Mouse (Mus musculus) ES-E14 (cell line): Measurements from ENCODE around the gene Trim44. TPM values are rescaled to one million over a fixed set of nuclear protein-coding genes. Genes with fewer than 3 reads are reported as not detected.

Experiments
- DNase-seq: peaks from one replicate; pipeline ENCODE4 v3.0.0-alpha.2; 2013; ENCODE audit warnings: low read depth, low spot score
- H3K27ac ChIP-seq: 2 replicates; pipeline ENCODE4 v1.5.1; 2012; ENCODE audit warnings: low read depth, mild to moderate bottlenecking, low read length, moderate library complexity, mixed read lengths; ENCODE audit not compliant: poor library complexity, insufficient read depth, severe bottlenecking
- H3K36me3 ChIP-seq: 2 replicates; pipeline ENCODE4 v1.6.1; 2012; ENCODE audit warnings: mild to moderate bottlenecking, low read length, moderate library complexity, mixed read lengths; ENCODE audit not compliant: control insufficient read depth, poor library complexity, insufficient read depth, severe bottlenecking
- H3K4me1 ChIP-seq, 2 experiments: fragments of 150-350 bp in 1 of 2; sonication (generic) in 1 of 2; 2 replicates each; pipeline ENCODE4 v1.6.1; 2012; ENCODE audit warnings: low read length in 2 of 2, mild to moderate bottlenecking in 1 of 2, mixed read lengths in 1 of 2; ENCODE audit not compliant: control insufficient read depth in 2 of 2, insufficient read depth in 2 of 2, poor library complexity in 1 of 2
- H3K4me3 ChIP-seq, 2 experiments: fragments of 150-350 bp in 1 of 2; sonication (generic) in 1 of 2; 2 replicates each; pipeline ENCODE4 v1.5.1; 2012; ENCODE audit warnings: low read length in 2 of 2, low read depth in 1 of 2, mild to moderate bottlenecking in 1 of 2, mixed read lengths in 1 of 2; ENCODE audit not compliant: insufficient read depth in 1 of 2, poor library complexity in 1 of 2, severe bottlenecking in 1 of 2
- H3K9ac ChIP-seq: 2 replicates; pipeline ENCODE4 v1.6.1; 2012; ENCODE audit warnings: low read depth, mild to moderate bottlenecking, low read length, mixed read lengths; ENCODE audit not compliant: poor library complexity, insufficient read depth, severe bottlenecking
- H3K9me3 ChIP-seq: fragments of 150-350 bp; sonication (generic); 2 replicates; pipeline ENCODE4 v1.6.1; 2012; ENCODE audit warnings: low read depth, mild to moderate bottlenecking, low read length; ENCODE audit not compliant: control insufficient read depth, insufficient read depth
- CHD2 ChIP-seq: IDR thresholded peaks from 2 replicates; pipeline ENCODE4 v1.6.1; 2014; ENCODE audit warnings: mild to moderate bottlenecking, low read depth, low read length, inconsistent platforms
- HCFC1 ChIP-seq: IDR thresholded peaks from 2 replicates; pipeline ENCODE4 v1.6.1; 2012; ENCODE audit warnings: low read length, inconsistent platforms, borderline replicate concordance; ENCODE audit not compliant: insufficient read depth
- MAFK ChIP-seq: IDR thresholded peaks from 2 replicates; pipeline ENCODE4 v1.6.1; 2014; ENCODE audit warnings: mild to moderate bottlenecking, low read depth, low read length, inconsistent platforms; ENCODE audit not compliant: insufficient read depth
- ZC3H11A ChIP-seq: IDR thresholded peaks from 2 replicates; pipeline ENCODE4 v1.6.1; 2012; ENCODE audit warnings: low read depth, mild to moderate bottlenecking, inconsistent platforms, low read length, borderline replicate concordance
- ZNF384 ChIP-seq: IDR thresholded peaks from 2 replicates; pipeline ENCODE4 v1.6.1; 2012; ENCODE audit warnings: low read depth, low read length, inconsistent platforms
- in situ Hi-C, 2 experiments: fragments of 600-800 bp; cut with MboI; formaldehyde crosslinking; loops; one replicate each; pipeline ENCODE4 v1.15.1; 2025; ENCODE audit warnings: low sequenced_read_pairs in 2 of 2, inconsistent platforms in 1 of 2; ENCODE audit not compliant: unreplicated experiment in 2 of 2
- total RNA-seq: library from RNA; depleted of rRNA; stranded (reverse); fragments of 300-350 nt; gene quantifications from 2 replicates; pipeline ENCODE4 v1.2.3, GENCODE M21; 2012; rRNA removed

The Trim44 gene
- total RNA-seq: 26.1 and 32.0 TPM in 2 replicates

DNA sequence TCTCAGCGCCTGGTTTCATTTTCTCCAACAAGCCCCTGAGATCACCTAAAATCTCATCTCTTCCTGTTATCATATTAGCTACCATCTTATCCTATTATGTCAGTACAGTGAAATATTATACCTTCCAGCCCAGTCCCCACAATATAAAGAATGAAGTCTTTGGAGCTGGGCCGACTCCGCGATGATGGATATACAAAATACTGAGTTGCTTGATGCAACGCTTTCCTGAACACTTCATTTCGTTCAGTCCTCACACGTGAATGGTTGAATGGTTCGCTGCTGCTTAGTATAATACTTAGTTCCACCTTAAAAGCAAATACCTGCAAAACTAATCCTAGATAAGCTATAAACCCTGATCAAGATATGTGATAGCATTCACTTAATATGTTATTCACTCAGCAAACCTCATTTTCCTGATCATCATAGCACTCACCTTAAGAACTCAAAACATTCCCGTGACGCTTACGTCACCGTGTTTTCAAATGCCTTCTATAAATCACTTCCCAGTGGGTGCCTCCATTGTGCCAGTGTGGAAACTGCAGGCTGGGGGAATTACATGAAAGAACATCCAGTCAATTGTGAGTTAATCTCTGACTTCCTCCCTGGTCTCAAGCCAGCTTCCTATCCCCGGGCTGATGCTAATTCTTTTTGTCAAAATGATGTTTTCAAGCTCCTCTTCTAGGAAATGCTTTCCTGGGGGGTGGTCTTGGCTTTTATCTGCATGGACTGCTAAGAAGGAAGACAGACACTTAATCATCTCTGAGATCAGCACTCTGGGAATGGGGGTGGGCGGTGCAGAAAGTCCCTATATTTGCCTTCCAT, at the start of gene Trim44:
TSS of gene Trim44 (minus strand) at position 466 of the 822 bp plus-strand sequence.
- Histone ChIP-seq H3K27ac (no peak within 1 kb of the TSS), H3K36me3 (no peaks in the 10 kb centered on the region), H3K9me3 (no peaks in the 10 kb centered on the region), H3K9ac (no peak within 1 kb of the TSS), H3K4me1 (peaks cover 2 to 4% of the 10 kb centered on the region in 2 experiments; a peak in 1 of 4 replicates), H3K4me3 (no peak within 1 kb of the TSS)
- DNase-seq: no peak
- TF ChIP-seq MAFK (no peak), HCFC1 (no peak), CHD2 (no peak), ZNF384 (no peak), ZC3H11A (no peak)
- in situ Hi-C loops: no loop called here

- TF ChIP-seq MAFK (no peak), CHD2 (no peak), HCFC1 (no peak)
- no peak overlapping the region for H3K9ac ChIP-seq
- H3K4me1 ChIP-seq: no peaks in the 10 kb centered on the region; a peak in 1 of 4 replicates
- in situ Hi-C loops: loop anchor here (10.0 to 25.0 kb wide), 3 partner anchors 543 to 743 kb away; no protein-coding TSS in a partner anchor
- H3K4me3 ChIP-seq: no peak overlapping the region
- H3K9me3 ChIP-seq: no peaks in the 10 kb centered on the region
- no peak overlapping the region for H3K27ac ChIP-seq
- DNase-seq: no peak
- no peaks in the 10 kb centered on the region for H3K36me3 ChIP-seq
Measured at GRCm38 (mm10) chr2:102455126-102455525, 47.5 kb upstream of the Trim44 start.

- Histone ChIP-seq H3K9me3 (no peaks in the 10 kb centered on the region), H3K4me3 (no peak overlapping the region), H3K9ac (no peak overlapping the region), H3K36me3 (no peaks in the 10 kb centered on the region), H3K27ac (no peak overlapping the region), H3K4me1 (peaks cover 0 to 3% of the 10 kb centered on the region in 2 experiments; a peak in 3 of 4 replicates)
- 0 out of 2 replicates have a peak, but pooled peaks have one; percentile 27 for TF ChIP-seq ZC3H11A
- TF ChIP-seq HCFC1: no peak
- in situ Hi-C loops: loop anchor here (10.0 to 25.0 kb wide), 3 partner anchors 541 to 741 kb away; no protein-coding TSS in a partner anchor
- peak; percentile 2 for DNase-seq
Measured at GRCm38 (mm10) chr2:102453447-102453846, 45.8 kb upstream of the Trim44 start.

- in situ Hi-C loops: loop anchor here (10.0 to 25.0 kb wide), 3 partner anchors 540 to 740 kb away; no protein-coding TSS in a partner anchor
- H3K4me1 ChIP-seq: peaks cover 0 to 3% of the 10 kb centered on the region in 2 experiments; a peak in 3 of 4 replicates
Measured at GRCm38 (mm10) chr2:102451671-102452549, 44.3 kb upstream of the Trim44 start, which contains the start of gene Fjx1. TSS of gene Fjx1 (minus strand) at chr2:102452499.

More at GRCm38 (mm10) chr2:102451671-102452549, 44.3 kb upstream of the Trim44 start, which contains the start of gene Fjx1:
- Histone ChIP-seq H3K36me3 (no peaks in the 10 kb centered on the region), H3K4me3 (peak within 1 kb of the TSS; percentile 79 to 91), H3K27ac (no peak within 1 kb of the TSS; the same call in 1 of the 2 replicates), H3K9me3 (no peaks in the 10 kb centered on the region), H3K9ac (peak within 1 kb of the TSS; percentile 92)
- TF ChIP-seq MAFK: no peak
- TF ChIP-seq ZC3H11A: no peak
- no peak for TF ChIP-seq ZNF384
- TF ChIP-seq CHD2: no peak
- TF ChIP-seq HCFC1: no peak
- DNase-seq: peak; percentile 48
